Mouse (Mus musculus) heart, embryonic 16.5 days (tissue): ENCODE results near the gene Scly. TPM values are rescaled to one million over a fixed set of nuclear protein-coding genes. Genes with fewer than 3 reads are reported as not detected.

Experiments
- ATAC-seq: fragments of 200-750 bp; cut with Nextera tagmentation; replicated peaks from 2 replicates; pipeline ENCODE4 v1.8.0; 2017; ENCODE audit warnings: moderate number of reproducible peaks; ENCODE audit not compliant: insufficient read depth, low FRiP score; ENCODE audit errors: extremely low read depth
- H3K27ac ChIP-seq: fragments of 300-500 bp; sonication (generic); 2 replicates; pipeline ENCODE4 v1.5.1; 2014; ENCODE audit warnings: mild to moderate bottlenecking, low read length, control low read depth, moderate library complexity
- H3K27me3 ChIP-seq: fragments of 300-500 bp; sonication (generic); 2 replicates; pipeline ENCODE4 v1.6.1; 2014; ENCODE audit warnings: low read length, mixed read lengths; ENCODE audit not compliant: control insufficient read depth, insufficient read depth
- H3K36me3 ChIP-seq: fragments of 300-500 bp; sonication (generic); 2 replicates; pipeline ENCODE4 v1.6.1; 2014; ENCODE audit not compliant: control insufficient read depth, insufficient read depth
- H3K4me1 ChIP-seq: fragments of 300-500 bp; sonication (generic); 2 replicates; pipeline ENCODE4 v1.6.1; 2014; ENCODE audit warnings: low read length, mixed read lengths; ENCODE audit not compliant: control insufficient read depth, insufficient read depth
- H3K4me2 ChIP-seq: fragments of 300-500 bp; sonication (generic); 2 replicates; pipeline ENCODE4 v1.6.1; 2014; ENCODE audit warnings: low read depth, mild to moderate bottlenecking, control low read depth, low read length
- H3K4me3 ChIP-seq: fragments of 300-500 bp; sonication (generic); 2 replicates; pipeline ENCODE4 v1.5.1; 2014; ENCODE audit warnings: mild to moderate bottlenecking, control low read depth, low read length
- H3K9ac ChIP-seq: fragments of 300-500 bp; sonication (generic); 2 replicates; pipeline ENCODE4 v1.6.1; 2014; ENCODE audit warnings: low read length, control low read depth
- H3K9me3 ChIP-seq: fragments of 300-500 bp; sonication (generic); replicated peaks from 2 replicates; pipeline ENCODE4 v1.6.1; 2016; ENCODE audit warnings: low read length; ENCODE audit not compliant: control insufficient read depth
- WGBS: fragments of 180-500 bp; shearing (Covaris S2); extraction: QIAGEN DNeasy Blood & Tissue Kit; methylation state at CpG from one replicate; pipeline ENCODE4 v1.1.7; 2014; 5-methylcytosine and 5-hydroxymethylcytosine counted together
- polyA plus RNA-seq: library from polyadenylated mRNA; unstranded; fragments of >200 nt; fragmentation: Nextera tagmentation; extraction: Ambion mirVana; gene quantifications from 2 replicates; pipeline ENCODE4 v1.2.1, GENCODE M21; 2015

Gene Scly
- polyA plus RNA-seq, 1 experiment from 2014 or later, result 17.5 TPM

GRCm38 (mm10) chr1:91366215-91367108 lies 68.3 kb downstream of the Scly start, which contains the start of gene Erfe:
Gene Erfe, plus strand, starts transcription at chr1:91366430.
- H3K27ac ChIP-seq, result no peak within 1 kb of the TSS
- WGBS, result 3% methylated on average over 64 of the region's 68 CpGs
- peaks cover 10% of the 10 kb centered on the region for H3K9me3 ChIP-seq
- no peaks in the 10 kb centered on the region for H3K27me3 ChIP-seq
- H3K9ac ChIP-seq, result peak within 1 kb of the TSS; percentile 78
- H3K4me2 ChIP-seq, result peak within 1 kb of the TSS; percentile 95
- peaks cover 13% of the 10 kb centered on the region for H3K36me3 ChIP-seq
- peak within 1 kb of the TSS; percentile 59 for H3K4me3 ChIP-seq
- peaks cover 4% of the 10 kb centered on the region; the same call in 1 of the 2 replicates for H3K4me1 ChIP-seq
- ATAC-seq, result peak; percentile 39; the same call in 1 of the 2 replicates

- Histone ChIP-seq H3K27me3 (no peaks in the 10 kb centered on the region), H3K9me3 (peaks cover 9% of the 10 kb centered on the region), H3K9ac (no peak overlapping the region), H3K4me1 (peaks cover 4% of the 10 kb centered on the region; the same call in 1 of the 2 replicates), H3K4me2 (no peak overlapping the region), H3K27ac (no peak overlapping the region), H3K36me3 (peaks cover 13% of the 10 kb centered on the region), H3K4me3 (no peak overlapping the region)
- 97% methylated on average over 3 of the region's 3 CpGs for WGBS
- no peak for ATAC-seq
These were observed 69.2 kb downstream of the Scly start for GRCm38 (mm10) chr1:91367295-91367694.

GRCm38 (mm10) chr1:91369408-91369807 lies 71.3 kb downstream of the Scly start:
- ATAC-seq, result no peak
- WGBS, result 78% methylated on average over 4 of the region's 4 CpGs
- H3K9ac ChIP-seq, result no peak overlapping the region
- H3K4me3 ChIP-seq, result no peak overlapping the region
- H3K27me3 ChIP-seq, result no peaks in the 10 kb centered on the region
- H3K27ac ChIP-seq, result no peak overlapping the region
- H3K36me3 ChIP-seq, result peaks cover 28% of the 10 kb centered on the region
- no peak overlapping the region for H3K4me2 ChIP-seq
- H3K4me1 ChIP-seq, result peaks cover 4% of the 10 kb centered on the region; the same call in 1 of the 2 replicates
- peaks cover 1% of the 10 kb centered on the region; the same call in 1 of the 2 replicates for H3K9me3 ChIP-seq

GRCm38 (mm10) chr1:91370055-91370454 lies 71.9 kb downstream of the Scly start:
- Histone ChIP-seq H3K4me1 (peaks cover 4% of the 10 kb centered on the region; the same call in 1 of the 2 replicates), H3K36me3 (peaks cover 34% of the 10 kb centered on the region), H3K27me3 (no peaks in the 10 kb centered on the region), H3K9me3 (no peaks in the 10 kb centered on the region), H3K27ac (no peak overlapping the region), H3K4me3 (no peak overlapping the region), H3K9ac (no peak overlapping the region), H3K4me2 (no peak overlapping the region)
- ATAC-seq, result no peak
- 79% methylated on average over 23 of the region's 23 CpGs for WGBS

Other genes with a start within 250 kb of the Scly start
- 3.2 TPM in 2 replicates for gene Rbm44, start 153.2 kb upstream of the Scly start, polyA plus RNA-seq
- gene Ramp1, start 118.5 kb upstream of the Scly start, polyA plus RNA-seq, result 59.3 and 61.0 TPM in 2 replicates
- gene Ube2f, start 48.0 kb upstream of the Scly start, polyA plus RNA-seq, result 68.9 and 71.7 TPM in 2 replicates
- 0.04 and 0.07 TPM in 2 replicates for gene Espnl, start 23.7 kb downstream of the Scly start, polyA plus RNA-seq
- gene Klhl30, start 52.7 kb downstream of the Scly start, polyA plus RNA-seq, result 51.4 and 58.4 TPM in 2 replicates
- 1.3 and 1.5 TPM in 2 replicates for gene Erfe, start 68.1 kb downstream of the Scly start, polyA plus RNA-seq
- 112 and 113 TPM in 2 replicates for gene Ilkap, start 100.5 kb downstream of the Scly start, polyA plus RNA-seq
- gene Hes6, start 115.7 kb downstream of the Scly start, polyA plus RNA-seq, result 105 and 117 TPM in 2 replicates
- 4.9 and 6.2 TPM in 2 replicates for gene Per2, start 161.0 kb downstream of the Scly start, polyA plus RNA-seq
- 5.5 and 5.7 TPM in 2 replicates for gene Traf3ip1, start 196.3 kb downstream of the Scly start, polyA plus RNA-seq
- gene Asb1, start 242.2 kb downstream of the Scly start, polyA plus RNA-seq, result 5.5 and 5.6 TPM in 2 replicates